Mouse (Mus musculus) liver, postnatal 0 days (tissue): ENCODE results near the gene Prex1.
"Not testable (repeated sequence)": the region's sequence is repeated elsewhere in the genome, so short reads cannot be mapped to it uniquely, and the experiment has no call there.

Experiments used
- CTCF ChIP-seq: sonication (generic); IDR thresholded peaks from 2 replicates; pipeline ENCODE4 v1.5.1; 2016; ENCODE audit warnings: antibody characterized with exemption, low read depth
- EP300 ChIP-seq: IDR thresholded peaks from 2 replicates; pipeline ENCODE4 v1.6.1; 2016; ENCODE audit warnings: antibody characterized with exemption, low read depth, mild to moderate bottlenecking

GRCm38 (mm10) chr2:166517392-166518174 lies 196.0 kb downstream of the Prex1 start:
- TF ChIP-seq CTCF, EP300: not testable (repeated sequence)
